Mouse (Mus musculus) MEL (cell line): Measurements from ENCODE around the gene Slc16a14.

Experiments used
- MEF2A ChIP-seq: IDR thresholded peaks from 2 replicates; pipeline ENCODE4 v1.6.1; 2014; ENCODE audit warnings: low read depth, mild to moderate bottlenecking, inconsistent platforms, low read length, improper control_type of control experiment; ENCODE audit not compliant: poor library complexity, insufficient replicate concordance, severe bottlenecking; ENCODE audit errors: extremely low read depth
- MYC ChIP-seq: IDR thresholded peaks from 2 replicates; pipeline ENCODE4 v1.6.1; 2011; ENCODE audit warnings: low read depth, mild to moderate bottlenecking, low read length, improper control_type of control experiment, moderate library complexity
- POLR2A ChIP-seq, 2 experiments: IDR thresholded peaks; 2 replicates each; pipeline ENCODE4 v1.6.1; 2011 to 2012; ENCODE audit warnings: low read length in 2 of 2, mild to moderate bottlenecking in 2 of 2, control low read depth in 1 of 2, improper control_type of control experiment in 1 of 2, low read depth in 1 of 2, moderate library complexity in 1 of 2; ENCODE audit not compliant: control insufficient read depth in 1 of 2, insufficient read depth in 1 of 2, poor library complexity in 1 of 2
- POLR2AphosphoS2 ChIP-seq: IDR thresholded peaks from 2 replicates; pipeline ENCODE4 v1.6.1; 2011; ENCODE audit warnings: low read length, improper control_type of control experiment
- POLR2AphosphoS5 ChIP-seq: IDR thresholded peaks from 2 replicates; pipeline ENCODE4 v1.6.1; 2012; ENCODE audit warnings: low read depth, borderline replicate concordance, mild to moderate bottlenecking, inconsistent platforms, low read length, moderate library complexity, mixed read lengths
- SIN3A ChIP-seq: IDR thresholded peaks from 2 replicates; pipeline ENCODE4 v1.6.1; 2012; ENCODE audit warnings: low read length, improper control_type of control experiment, inconsistent platforms
- TBP ChIP-seq: IDR thresholded peaks from 2 replicates; pipeline ENCODE4 v1.8.0; 2011; ENCODE audit warnings: low read depth, low read length, improper control_type of control experiment
- TCF12 ChIP-seq: IDR thresholded peaks from 2 replicates; pipeline ENCODE4 v1.6.1; 2014; ENCODE audit warnings: low read depth, mild to moderate bottlenecking, inconsistent platforms, low read length, improper control_type of control experiment, moderate library complexity

DNA sequence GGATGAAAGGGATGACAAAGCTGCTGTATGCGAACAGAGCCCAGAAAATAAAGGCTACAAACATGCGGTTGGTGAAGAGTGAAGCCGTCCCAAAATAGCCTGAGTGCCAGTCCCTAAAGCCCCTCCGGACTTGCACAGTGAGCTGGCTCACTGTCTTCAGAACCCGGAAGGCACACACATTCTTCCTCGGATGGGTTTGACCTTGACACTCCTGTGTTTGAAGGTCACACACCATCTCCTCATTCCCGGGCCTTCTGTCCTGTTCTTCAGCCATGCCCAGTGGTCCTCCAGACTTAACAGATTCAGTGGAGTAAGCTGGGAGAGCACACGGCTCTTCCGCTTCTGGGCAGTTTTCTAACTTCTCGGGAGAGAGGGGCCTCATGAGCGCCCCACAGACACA lies 22.4 kb downstream of the Slc16a14 start:
- TF ChIP-seq MEF2A (no peak), POLR2A (IDR thresholded peaks at IDR 0.05; ENCODE audit: control insufficient read depth in 1 of 2, insufficient read depth in 1 of 2, low read depth in 1 of 2, low read length in 2 of 2, poor library complexity in 1 of 2) (no peak), POLR2AphosphoS2 (no peak), TCF12 (no peak), TBP (no peak), POLR2AphosphoS5 (no peak), MYC (no peak), SIN3A (no peak)
